Mouse (Mus musculus): ENCODE measurements around the gene Gm10309. TPM values are rescaled to one million over a fixed set of nuclear protein-coding genes. Genes with fewer than 3 reads are reported as not detected.
"Not testable (repeated sequence)": the region's sequence is repeated elsewhere in the genome, so short reads cannot be mapped to it uniquely, and the experiment has no call there.

Gm10309 gene
- polyA plus RNA-seq, 1 experiment from 2014 or later, result 0.46 TPM

DNA sequence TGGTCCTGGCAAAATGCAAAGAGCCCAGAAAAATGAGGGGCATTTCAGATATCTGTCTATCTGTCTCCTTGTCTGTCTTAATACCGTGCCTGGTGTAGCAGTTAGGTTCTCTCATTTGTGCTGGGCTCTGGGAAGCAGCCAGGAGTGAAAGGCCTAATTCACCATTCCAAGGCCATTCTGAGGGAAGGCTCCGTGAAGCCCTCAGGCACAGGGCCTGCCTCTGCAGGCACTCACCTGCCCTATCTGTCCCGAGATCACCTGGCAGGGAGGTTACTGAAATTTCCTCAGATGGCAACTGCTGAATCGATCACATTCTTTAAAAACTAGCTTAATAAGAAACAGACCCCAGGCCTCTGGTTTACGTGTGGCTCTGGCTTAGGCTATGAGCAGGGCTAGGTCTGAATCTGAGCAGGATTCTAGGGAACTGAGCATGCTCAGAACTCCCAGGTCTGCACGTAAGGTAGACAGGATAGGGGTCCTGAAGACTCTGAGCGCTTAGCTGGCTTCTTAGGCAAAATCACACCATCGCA is 11.1 kb downstream of the Gm10309 start:
- peaks cover 20% of the 10 kb centered on the region for H3K4me1 ChIP-seq (replicated peaks)
- peak overlapping the region; percentile 59; the same call in 1 of the 2 replicates for H3K27ac ChIP-seq
- ATAC-seq (ENCODE audit: insufficient number of reproducible peaks, insufficient read depth, low FRiP score, low TSS enrichment, low read depth), result no peak

DNA sequence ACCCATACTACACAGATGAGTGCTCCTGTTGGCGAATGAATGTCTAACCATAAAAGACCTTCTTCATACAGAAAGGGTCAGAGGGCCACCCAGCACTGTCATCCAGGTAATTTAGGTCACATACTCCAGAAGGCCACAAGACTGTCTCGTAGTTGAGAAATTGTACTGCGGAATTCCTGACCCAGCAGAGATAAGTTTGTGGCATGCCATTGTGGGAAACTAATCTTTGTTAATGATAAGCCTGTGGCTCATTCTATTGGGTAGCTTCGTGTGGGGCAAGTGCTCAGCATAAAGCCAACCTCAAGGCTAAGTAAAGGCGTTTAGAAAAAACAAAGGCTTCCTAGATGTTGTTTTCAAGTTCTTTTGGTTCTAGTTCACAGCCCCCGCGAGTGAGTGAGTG is 12.7 kb downstream of the Gm10309 start:
- Histone ChIP-seq H3K9ac (replicated peaks) (no peak overlapping the region), H3K27ac (no peak overlapping the region), H3K27me3 (no peaks in the 10 kb centered on the region), H3K4me2 (no peak overlapping the region), H3K36me3 (peaks cover 4% of the 10 kb centered on the region; the same call in 1 of the 2 replicates), H3K4me1 (replicated peaks) (peaks cover 11% of the 10 kb centered on the region), H3K9me3 (no peaks in the 10 kb centered on the region), H3K4me3 (replicated peaks) (no peak overlapping the region)
- WGBS, result 87% methylated on average over 7 of the region's 7 CpGs
- no peak for ATAC-seq (ENCODE audit: insufficient number of reproducible peaks, insufficient read depth, low FRiP score, low TSS enrichment, low read depth)

More for the DNA sequence above, 11.1 kb downstream of the Gm10309 start:
- Histone ChIP-seq H3K27me3 (no peaks in the 10 kb centered on the region), H3K4me2 (no peak overlapping the region), H3K36me3 (peaks cover 4% of the 10 kb centered on the region; the same call in 1 of the 2 replicates), H3K4me3 (replicated peaks) (no peak overlapping the region), H3K9me3 (no peaks in the 10 kb centered on the region), H3K9ac (replicated peaks) (no peak overlapping the region)
- 48% methylated on average over 8 of the region's 8 CpGs for WGBS

DNA sequence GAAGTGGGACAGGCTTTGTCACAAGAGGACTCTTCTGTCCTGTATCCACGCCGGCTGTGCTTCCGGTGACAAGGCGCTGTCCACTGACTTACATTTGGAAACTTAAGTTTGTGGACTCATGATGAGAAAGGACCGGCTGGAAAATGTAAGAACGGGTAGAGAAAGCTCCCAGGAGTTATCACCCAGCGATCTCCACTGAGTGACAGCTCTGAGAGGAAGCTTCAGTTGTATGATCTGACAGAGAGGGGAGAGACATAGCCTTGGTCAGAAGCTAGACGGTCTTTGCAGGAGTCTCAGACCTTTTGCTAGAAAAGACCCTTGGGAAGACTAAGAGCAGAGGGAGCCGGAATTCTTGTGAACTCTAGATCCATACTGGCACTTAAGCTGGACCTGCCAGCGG is 15.2 kb downstream of the Gm10309 start:
- Histone ChIP-seq H3K4me2 (no peak overlapping the region), H3K9ac (replicated peaks) (no peak overlapping the region), H3K27me3 (no peaks in the 10 kb centered on the region), H3K27ac (no peak overlapping the region), H3K4me3 (replicated peaks) (no peak overlapping the region), H3K36me3 (peaks cover 4% of the 10 kb centered on the region; the same call in 1 of the 2 replicates), H3K4me1 (replicated peaks) (peaks cover 11% of the 10 kb centered on the region), H3K9me3 (no peaks in the 10 kb centered on the region)
- 93% methylated on average over 10 of the region's 10 CpGs for WGBS
- ATAC-seq (ENCODE audit: insufficient number of reproducible peaks, insufficient read depth, low FRiP score, low TSS enrichment, low read depth), result no peak

DNA sequence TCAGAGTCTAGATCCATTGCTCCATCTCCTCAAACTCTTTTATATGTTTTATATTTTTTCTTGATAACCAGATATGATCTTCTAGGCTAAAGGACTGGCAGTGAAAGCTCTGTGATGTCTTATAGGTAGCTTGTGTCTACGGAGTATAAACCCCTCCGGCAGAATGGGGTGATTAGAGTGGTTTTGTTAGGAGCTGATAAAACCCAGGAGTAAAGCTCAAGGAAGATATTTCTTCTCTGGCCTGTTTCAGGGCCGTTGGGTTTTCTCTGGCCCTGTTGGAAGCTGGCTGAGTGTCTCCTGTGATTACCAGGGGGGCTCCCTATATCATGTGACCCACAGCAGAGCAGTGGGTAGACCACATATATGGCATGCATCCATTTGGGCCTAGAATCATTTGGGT is 17.6 kb downstream of the Gm10309 start:
- no peak for ATAC-seq (ENCODE audit: insufficient number of reproducible peaks, insufficient read depth, low FRiP score, low TSS enrichment, low read depth)
- Histone ChIP-seq H3K36me3 (peaks cover 4% of the 10 kb centered on the region; the same call in 1 of the 2 replicates), H3K4me3 (replicated peaks) (no peak overlapping the region), H3K27me3 (no peaks in the 10 kb centered on the region), H3K9ac (replicated peaks) (no peak overlapping the region), H3K4me2 (no peak overlapping the region), H3K27ac (no peak overlapping the region), H3K9me3 (no peaks in the 10 kb centered on the region), H3K4me1 (replicated peaks) (no peaks in the 10 kb centered on the region)
- WGBS, result 85% methylated on average over 3 of the region's 3 CpGs

DNA sequence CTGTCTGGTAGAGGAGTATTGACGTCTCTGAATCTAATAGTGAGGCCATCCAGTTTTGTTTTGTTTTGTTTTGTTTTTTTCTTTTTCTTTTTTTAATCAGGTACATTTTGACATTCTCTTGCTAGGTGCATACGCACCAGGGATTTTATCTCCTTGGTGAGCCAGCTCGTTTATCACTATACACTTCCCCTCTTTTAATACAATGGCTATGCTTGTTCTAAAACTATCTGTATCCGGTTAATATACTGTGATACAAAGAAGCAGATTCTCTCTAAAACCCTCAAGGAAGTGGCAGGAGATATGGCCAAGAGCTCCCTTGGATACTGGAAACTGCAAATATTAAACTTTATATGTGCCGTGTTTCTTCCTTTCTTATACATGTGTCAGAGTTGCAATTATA is 18.4 kb downstream of the Gm10309 start:
- 88% methylated on average over 5 of the region's 5 CpGs for WGBS

DNA sequence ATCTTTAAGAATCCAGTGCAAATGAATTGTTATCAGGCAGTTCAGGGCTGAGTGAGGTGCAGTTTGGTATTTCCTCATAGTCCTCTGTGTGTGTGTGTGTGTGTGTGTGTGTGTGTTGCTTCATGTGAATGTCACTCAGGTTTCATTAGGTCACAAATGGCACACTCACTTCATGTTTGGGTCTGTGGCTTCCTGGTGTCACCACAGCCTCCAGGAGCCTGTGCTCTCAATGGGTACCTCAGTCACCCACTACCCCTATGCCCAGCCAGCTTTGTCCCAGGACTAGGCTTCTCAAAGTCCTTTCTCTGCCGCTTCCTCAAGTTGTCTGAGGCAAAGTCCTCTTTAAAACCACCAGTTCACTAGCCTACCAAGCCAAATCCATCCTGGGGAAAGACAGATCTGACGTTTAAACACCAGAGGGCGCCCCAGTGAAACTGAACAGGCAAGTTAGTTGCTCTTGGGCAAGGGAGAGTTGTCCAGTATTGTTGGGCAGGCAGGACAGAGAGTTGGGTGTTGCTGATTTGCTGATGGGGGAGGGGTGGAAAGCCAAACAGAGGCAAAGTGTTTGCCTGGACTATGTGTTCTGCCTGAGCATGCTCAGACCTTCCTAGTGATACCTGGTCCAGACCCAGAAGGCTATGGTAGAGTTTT is 20.8 kb downstream of the Gm10309 start:
- 6% methylated on average over 3 of the region's 3 CpGs for WGBS
- Histone ChIP-seq H3K9ac (replicated peaks) (no peak overlapping the region), H3K27me3 (no peaks in the 10 kb centered on the region), H3K4me1 (replicated peaks) (no peaks in the 10 kb centered on the region), H3K27ac (no peak overlapping the region), H3K36me3 (no peaks in the 10 kb centered on the region), H3K9me3 (no peaks in the 10 kb centered on the region), H3K4me3 (replicated peaks) (no peak overlapping the region), H3K4me2 (no peak overlapping the region)
- ATAC-seq (ENCODE audit: insufficient number of reproducible peaks, insufficient read depth, low FRiP score, low TSS enrichment, low read depth), result peak; percentile 31; the same call in 1 of the 2 replicates

More for the DNA sequence above, 18.4 kb downstream of the Gm10309 start:
- Histone ChIP-seq H3K4me1 (replicated peaks) (no peaks in the 10 kb centered on the region), H3K4me2 (no peak overlapping the region), H3K4me3 (replicated peaks) (no peak overlapping the region), H3K27ac (no peak overlapping the region), H3K9me3 (no peaks in the 10 kb centered on the region), H3K9ac (replicated peaks) (no peak overlapping the region), H3K36me3 (peaks cover 4% of the 10 kb centered on the region; the same call in 1 of the 2 replicates), H3K27me3 (no peaks in the 10 kb centered on the region)
- no peak for ATAC-seq (ENCODE audit: insufficient number of reproducible peaks, insufficient read depth, low FRiP score, low TSS enrichment, low read depth)

DNA sequence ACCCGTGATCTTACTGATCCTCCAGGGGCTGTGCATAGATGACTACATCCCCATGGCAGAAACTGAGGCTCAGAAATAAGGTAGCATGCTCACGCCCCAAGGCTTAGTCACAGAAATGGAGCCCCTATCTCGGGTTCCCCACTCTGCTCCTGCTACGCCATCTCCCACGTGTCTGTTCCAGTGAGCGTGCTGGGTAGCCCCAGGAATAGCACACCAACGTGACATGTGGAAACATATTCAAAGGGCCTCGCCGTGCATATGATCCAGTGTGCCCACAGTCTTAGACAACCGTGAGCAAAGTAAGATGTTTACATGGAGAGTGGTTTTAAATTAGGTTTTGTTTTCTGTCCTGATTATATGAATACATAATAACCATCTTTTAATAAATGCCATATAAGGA is 22.4 kb downstream of the Gm10309 start:
- H3K4me1 ChIP-seq (replicated peaks), result no peaks in the 10 kb centered on the region
- no peak overlapping the region for H3K4me2 ChIP-seq
- no peak overlapping the region for H3K27ac ChIP-seq
- H3K9ac ChIP-seq (replicated peaks), result no peak overlapping the region
- H3K36me3 ChIP-seq, result no peaks in the 10 kb centered on the region
- ATAC-seq (ENCODE audit: insufficient number of reproducible peaks, insufficient read depth, low FRiP score, low TSS enrichment, low read depth), result no peak
- H3K9me3 ChIP-seq, result no peaks in the 10 kb centered on the region
- WGBS, result 90% methylated on average over 10 of the region's 10 CpGs
- H3K27me3 ChIP-seq, result no peaks in the 10 kb centered on the region
- no peak overlapping the region for H3K4me3 ChIP-seq (replicated peaks)

DNA sequence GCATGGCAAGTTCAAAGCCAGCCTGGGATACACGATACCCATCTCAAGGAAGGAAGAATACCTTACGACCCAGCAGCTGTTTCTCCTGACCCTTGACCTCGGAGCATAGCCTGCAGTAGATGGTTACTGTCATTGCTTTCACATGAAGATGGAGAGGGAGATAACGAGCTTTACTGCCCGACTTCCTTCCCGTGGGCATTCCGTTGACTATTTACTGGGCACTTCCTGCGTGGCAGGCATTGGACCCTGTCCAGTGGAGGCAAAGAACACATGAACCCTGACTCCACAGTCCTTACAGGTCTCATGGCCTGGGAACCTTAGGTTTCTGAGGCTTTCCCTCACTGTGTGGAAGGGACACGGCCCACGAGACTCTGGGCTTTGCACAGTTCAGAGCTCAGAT is 25.6 kb downstream of the Gm10309 start:
- no peak for ATAC-seq (ENCODE audit: insufficient number of reproducible peaks, insufficient read depth, low FRiP score, low TSS enrichment, low read depth)
- Histone ChIP-seq H3K9me3 (no peaks in the 10 kb centered on the region), H3K36me3 (no peaks in the 10 kb centered on the region), H3K4me3 (replicated peaks) (no peak overlapping the region), H3K9ac (replicated peaks) (no peak overlapping the region), H3K27me3 (no peaks in the 10 kb centered on the region), H3K4me2 (no peak overlapping the region), H3K27ac (no peak overlapping the region), H3K4me1 (replicated peaks) (no peaks in the 10 kb centered on the region)
- WGBS, result 76% methylated on average over 10 of the region's 10 CpGs

DNA sequence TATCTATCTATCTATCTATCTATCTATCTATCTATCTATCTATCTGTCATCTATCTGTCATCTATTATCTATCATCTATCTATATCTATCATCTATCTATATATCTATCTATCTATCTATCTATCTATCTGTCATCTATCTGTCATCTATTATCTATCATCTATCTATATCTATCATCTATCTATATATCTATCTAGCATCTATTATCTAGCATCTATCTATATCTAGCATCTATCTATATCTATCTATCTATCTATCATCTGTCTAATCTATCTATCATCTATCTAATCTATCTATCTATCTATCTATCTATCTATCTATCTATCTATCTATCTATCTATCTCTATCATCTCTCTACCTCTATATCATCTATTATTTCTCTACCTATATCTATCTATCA is 27.6 kb downstream of the Gm10309 start:
- H3K4me1 ChIP-seq (replicated peaks); H3K4me2 ChIP-seq; H3K27ac ChIP-seq; H3K4me3 ChIP-seq (replicated peaks); H3K9me3 ChIP-seq; H3K27me3 ChIP-seq; H3K9ac ChIP-seq (replicated peaks); ATAC-seq (ENCODE audit: insufficient number of reproducible peaks, insufficient read depth, low FRiP score, low TSS enrichment, low read depth); H3K36me3 ChIP-seq: not testable (repeated sequence)

DNA sequence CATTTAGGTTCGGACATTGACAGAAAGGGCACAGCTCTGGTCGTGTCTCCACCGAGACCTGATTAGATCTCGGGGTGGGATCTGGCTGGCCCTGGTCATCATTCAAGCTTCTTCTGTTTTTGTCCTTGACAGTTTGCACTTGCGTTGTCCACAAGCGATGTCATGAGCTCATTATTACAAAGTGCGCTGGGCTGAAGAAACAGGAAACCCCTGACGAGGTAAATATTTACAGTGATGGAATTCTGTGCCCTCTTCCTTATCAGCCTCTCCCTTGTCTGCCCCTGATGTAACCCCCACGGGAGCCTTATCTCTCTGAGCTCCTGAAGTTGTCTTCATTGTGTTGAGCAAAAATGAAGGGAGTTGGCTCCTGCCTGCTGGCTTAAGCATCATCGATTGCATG is 28.4 kb downstream of the Gm10309 start:
- no peak for ATAC-seq (ENCODE audit: insufficient number of reproducible peaks, insufficient read depth, low FRiP score, low TSS enrichment, low read depth)

DNA sequence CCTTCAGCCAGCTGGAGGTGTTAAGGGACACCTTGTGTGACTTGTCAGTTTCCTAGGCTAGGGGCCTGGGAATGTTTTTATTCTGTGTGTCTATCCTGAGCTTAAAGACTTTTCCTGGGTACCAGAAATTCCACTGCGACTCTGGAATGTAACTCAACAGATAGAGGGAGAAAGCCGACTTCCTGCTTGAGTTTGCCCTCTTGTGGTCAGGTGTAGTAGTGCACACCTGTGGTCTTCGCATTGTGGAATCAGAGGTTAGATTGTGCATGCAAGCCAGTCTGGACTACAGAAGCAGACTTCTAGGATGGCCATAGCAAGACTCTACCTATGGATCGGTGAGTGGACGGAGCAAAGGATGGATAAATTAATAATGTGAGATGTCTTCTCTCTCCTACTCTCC is 33.3 kb downstream of the Gm10309 start:
- H3K36me3 ChIP-seq, result no peaks in the 10 kb centered on the region
- H3K9me3 ChIP-seq, result no peaks in the 10 kb centered on the region
- no peak overlapping the region for H3K4me2 ChIP-seq
- peaks cover 13% of the 10 kb centered on the region for H3K4me1 ChIP-seq (replicated peaks)
- no peaks in the 10 kb centered on the region for H3K27me3 ChIP-seq
- 37% methylated on average over 5 of the region's 5 CpGs for WGBS
- no peak for ATAC-seq (ENCODE audit: insufficient number of reproducible peaks, insufficient read depth, low FRiP score, low TSS enrichment, low read depth)
- no peak overlapping the region for H3K27ac ChIP-seq
- no peak overlapping the region for H3K9ac ChIP-seq (replicated peaks)
- no peak overlapping the region for H3K4me3 ChIP-seq (replicated peaks)

More for the DNA sequence above, 28.4 kb downstream of the Gm10309 start:
- H3K27ac ChIP-seq, result no peak overlapping the region
- WGBS, result 82% methylated on average over 10 of the region's 10 CpGs
- H3K9me3 ChIP-seq, result no peaks in the 10 kb centered on the region
- no peaks in the 10 kb centered on the region for H3K4me1 ChIP-seq (replicated peaks)
- H3K36me3 ChIP-seq, result no peaks in the 10 kb centered on the region
- no peak overlapping the region for H3K4me3 ChIP-seq (replicated peaks)
- no peak overlapping the region for H3K9ac ChIP-seq (replicated peaks)
- no peak overlapping the region for H3K4me2 ChIP-seq
- H3K27me3 ChIP-seq, result no peaks in the 10 kb centered on the region

DNA sequence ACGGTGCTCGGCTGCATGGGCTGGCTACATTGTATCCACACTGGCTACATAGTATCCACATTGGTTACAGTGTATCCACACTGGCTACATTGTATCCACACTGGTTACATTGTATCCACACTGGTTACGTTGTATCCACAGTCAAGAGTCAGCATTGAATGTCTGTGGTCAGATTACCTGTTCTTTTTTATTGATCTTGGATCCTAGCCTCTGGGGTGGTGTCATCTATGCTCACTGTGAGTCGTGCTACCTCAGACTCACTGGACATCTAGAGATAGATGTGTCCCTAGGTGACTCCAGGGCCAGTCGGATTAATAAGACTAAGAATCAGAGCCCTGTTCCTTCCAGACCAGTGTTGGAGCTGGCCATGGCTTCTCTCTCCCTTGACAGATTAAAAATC is 34.9 kb downstream of the Gm10309 start:
- Histone ChIP-seq H3K4me3 (replicated peaks) (no peak overlapping the region), H3K9ac (replicated peaks) (no peak overlapping the region), H3K4me1 (replicated peaks) (peaks cover 14% of the 10 kb centered on the region), H3K4me2 (no peak overlapping the region), H3K9me3 (no peaks in the 10 kb centered on the region), H3K36me3 (no peaks in the 10 kb centered on the region), H3K27me3 (no peaks in the 10 kb centered on the region), H3K27ac (no peak overlapping the region)
- 90% methylated on average over 5 of the region's 5 CpGs for WGBS
- no peak for ATAC-seq (ENCODE audit: insufficient number of reproducible peaks, insufficient read depth, low FRiP score, low TSS enrichment, low read depth)
